Mouse (Mus musculus): ENCODE results near the gene Dtnb. TPM values are rescaled to one million over a fixed set of nuclear protein-coding genes. Genes with fewer than 3 reads are reported as not detected.
A peak's percentile ranks its signal among the peaks of the same experiment; 100 is the strongest.

Gene Dtnb
- polyA plus RNA-seq, 1 experiment from 2014 or later: 12.8 TPM

DNA sequence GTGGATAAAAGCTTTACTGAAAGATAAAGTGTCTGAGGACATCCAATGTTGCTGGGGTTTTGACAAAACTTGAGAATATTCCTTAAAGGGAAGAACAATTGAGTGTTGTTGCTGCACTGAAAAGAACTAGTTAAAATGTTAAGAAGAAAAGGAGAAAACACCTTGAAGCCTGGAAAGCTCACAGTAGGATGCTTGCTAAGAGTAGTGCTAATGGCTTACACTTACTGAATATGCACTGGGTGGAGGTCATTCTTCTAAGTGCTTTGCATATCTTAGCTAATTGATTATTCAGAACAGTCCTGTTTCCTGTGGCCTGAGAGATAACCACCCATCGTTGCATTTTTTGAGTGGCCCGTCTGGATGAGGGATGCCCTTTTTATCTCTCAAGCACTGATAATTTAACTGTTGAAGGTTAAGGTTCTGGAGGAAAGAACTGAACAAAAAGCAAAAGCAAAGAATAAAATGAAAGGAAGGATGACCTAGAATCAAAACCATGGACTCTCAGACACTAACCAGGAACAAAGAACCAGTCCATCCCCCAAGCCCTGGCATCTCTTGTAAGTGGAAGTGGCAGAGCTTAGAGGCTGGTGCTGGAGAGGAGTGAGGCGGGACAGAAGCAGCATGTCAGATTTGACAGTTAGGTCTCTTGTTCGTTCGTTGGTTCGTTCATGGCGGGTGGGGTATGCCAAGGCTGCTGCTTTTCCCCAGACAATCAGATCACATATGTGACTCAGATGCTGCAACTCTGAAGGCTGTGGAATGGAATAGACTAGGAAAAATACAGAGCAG is 166.8 kb downstream of the Dtnb start:
- no peaks in the 10 kb centered on the region for H3K27me3 ChIP-seq
- H3K4me1 ChIP-seq (replicated peaks): peaks cover 8% of the 10 kb centered on the region
- H3K27ac ChIP-seq: no peak overlapping the region
- H3K9me3 ChIP-seq (replicated peaks): no peaks in the 10 kb centered on the region
- no peak overlapping the region for H3K4me3 ChIP-seq
- no peak overlapping the region for H3K9ac ChIP-seq
- no peak for ATAC-seq (replicated peaks; ENCODE audit: insufficient number of reproducible peaks, insufficient read depth, low FRiP score, low read depth)
- 23% methylated on average over 7 of the region's 7 CpGs for WGBS
- H3K4me2 ChIP-seq: no peak overlapping the region
- no peaks in the 10 kb centered on the region for H3K36me3 ChIP-seq

DNA sequence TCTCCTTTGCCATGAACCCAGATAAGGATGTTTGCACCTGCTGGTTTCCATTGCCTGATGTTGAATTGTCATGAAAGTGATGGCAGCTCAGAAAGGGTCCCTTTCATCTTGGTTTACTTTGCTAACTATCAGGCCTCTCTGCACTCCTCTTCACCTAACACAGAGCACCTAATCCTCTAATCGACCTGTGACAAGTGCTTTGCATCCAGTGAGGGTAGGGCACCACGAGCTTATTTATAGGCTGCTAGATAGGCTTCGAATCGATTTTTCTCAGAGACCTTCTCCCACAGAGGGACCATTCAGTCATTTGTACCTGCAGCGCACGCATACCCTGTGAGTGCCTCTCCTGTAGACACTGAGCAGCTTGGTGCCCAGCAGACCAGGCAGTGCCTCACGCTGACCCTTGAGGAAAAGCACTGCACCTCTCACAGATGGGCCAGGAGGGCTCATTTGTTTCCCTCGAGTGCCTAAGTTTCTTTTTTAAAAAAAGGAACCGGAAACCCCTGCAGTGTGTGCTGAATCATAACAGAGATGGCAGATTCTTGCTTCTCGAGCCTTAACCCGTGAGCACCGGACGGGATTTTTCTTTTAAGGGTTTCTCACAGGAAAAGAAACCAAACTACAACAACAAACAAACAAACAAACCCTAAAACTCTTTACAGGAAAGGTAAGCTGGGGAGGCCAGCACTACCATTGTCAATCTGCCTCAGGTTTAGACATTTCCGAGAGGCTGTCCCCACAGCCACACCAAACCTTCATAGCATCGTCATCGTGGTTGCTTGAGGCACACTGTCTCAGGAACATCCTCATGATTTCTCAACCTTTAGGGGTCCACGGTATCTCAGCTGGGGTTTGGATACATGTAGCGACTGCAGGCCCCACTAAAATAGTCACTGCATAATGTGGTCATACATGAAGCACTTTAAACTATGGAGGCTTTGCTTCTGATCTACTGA is 167.8 kb downstream of the Dtnb start:
- H3K9ac ChIP-seq: no peak overlapping the region
- no peak overlapping the region for H3K4me3 ChIP-seq
- WGBS: 61% methylated on average over 18 of the region's 18 CpGs
- H3K27me3 ChIP-seq: no peaks in the 10 kb centered on the region
- H3K36me3 ChIP-seq: no peaks in the 10 kb centered on the region
- peaks cover 8% of the 10 kb centered on the region for H3K4me1 ChIP-seq (replicated peaks)
- no peak overlapping the region for H3K4me2 ChIP-seq
- no peak overlapping the region for H3K27ac ChIP-seq
- no peaks in the 10 kb centered on the region for H3K9me3 ChIP-seq (replicated peaks)
- ATAC-seq (replicated peaks; ENCODE audit: insufficient number of reproducible peaks, insufficient read depth, low FRiP score, low read depth): no peak

DNA sequence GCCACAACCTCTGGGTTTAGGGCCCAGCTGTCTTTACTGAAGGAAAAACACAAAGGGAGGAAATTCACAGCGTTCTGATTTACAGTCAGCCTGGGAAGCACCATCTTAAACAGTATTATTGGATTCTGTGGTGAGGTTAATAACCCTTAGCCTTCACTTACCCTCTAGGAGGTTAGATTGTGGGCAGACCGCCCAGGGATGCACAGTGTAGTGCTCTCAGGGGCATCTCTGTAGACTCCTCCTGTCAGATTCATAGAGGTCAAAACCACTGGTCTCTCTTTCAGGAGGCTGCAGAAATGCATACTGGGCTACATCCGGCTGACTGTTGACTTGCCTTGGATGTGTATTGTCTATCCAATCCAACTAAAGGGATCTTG is 168.5 kb downstream of the Dtnb start:
- Histone ChIP-seq H3K27ac (no peak overlapping the region), H3K27me3 (no peaks in the 10 kb centered on the region), H3K9me3 (replicated peaks) (no peaks in the 10 kb centered on the region), H3K9ac (no peak overlapping the region), H3K4me3 (no peak overlapping the region), H3K4me1 (replicated peaks) (peaks cover 8% of the 10 kb centered on the region), H3K4me2 (no peak overlapping the region), H3K36me3 (no peaks in the 10 kb centered on the region)
- no peak for ATAC-seq (replicated peaks; ENCODE audit: insufficient number of reproducible peaks, insufficient read depth, low FRiP score, low read depth)
- WGBS: 76% methylated on average over 3 of the region's 3 CpGs

DNA sequence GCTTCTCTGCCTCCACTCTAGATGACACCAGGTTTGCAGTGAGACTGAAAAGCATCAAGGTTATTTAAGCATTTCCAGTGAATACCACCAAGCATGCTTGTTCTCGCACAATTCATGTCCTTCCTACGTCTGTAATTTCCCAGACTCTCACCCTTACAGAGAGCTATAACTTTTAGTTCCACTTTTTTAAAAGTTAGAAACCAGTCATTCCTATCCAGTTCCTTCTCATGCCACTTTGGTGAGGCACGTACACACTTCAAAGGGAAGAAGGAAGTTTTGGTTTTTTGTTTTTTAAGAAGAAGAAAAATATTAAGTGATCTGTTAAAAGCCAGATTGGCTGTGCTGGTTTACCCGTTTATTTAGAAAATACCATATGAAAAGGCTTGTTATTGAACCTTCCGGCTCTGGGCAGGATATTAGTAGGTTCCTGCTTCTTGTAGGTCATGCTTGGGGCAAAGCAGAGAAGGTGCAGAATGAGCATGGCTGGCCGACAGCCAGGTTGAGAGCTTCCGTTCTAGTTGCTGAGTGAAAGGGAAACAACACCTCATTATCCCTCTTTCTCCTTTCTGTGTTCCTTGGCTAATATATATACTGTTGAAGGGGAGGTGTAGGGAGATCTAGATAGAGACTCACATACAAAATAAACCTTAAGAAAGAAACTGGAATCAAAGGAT is 173.4 kb downstream of the Dtnb start:
- Histone ChIP-seq H3K4me2 (no peak overlapping the region), H3K4me1 (replicated peaks) (peaks cover 7% of the 10 kb centered on the region), H3K36me3 (no peaks in the 10 kb centered on the region), H3K27ac (no peak overlapping the region), H3K9ac (no peak overlapping the region), H3K4me3 (no peak overlapping the region), H3K9me3 (replicated peaks) (no peaks in the 10 kb centered on the region), H3K27me3 (no peaks in the 10 kb centered on the region)
- 49% methylated on average over 7 of the region's 7 CpGs for WGBS
- ATAC-seq (replicated peaks; ENCODE audit: insufficient number of reproducible peaks, insufficient read depth, low FRiP score, low read depth): no peak

DNA sequence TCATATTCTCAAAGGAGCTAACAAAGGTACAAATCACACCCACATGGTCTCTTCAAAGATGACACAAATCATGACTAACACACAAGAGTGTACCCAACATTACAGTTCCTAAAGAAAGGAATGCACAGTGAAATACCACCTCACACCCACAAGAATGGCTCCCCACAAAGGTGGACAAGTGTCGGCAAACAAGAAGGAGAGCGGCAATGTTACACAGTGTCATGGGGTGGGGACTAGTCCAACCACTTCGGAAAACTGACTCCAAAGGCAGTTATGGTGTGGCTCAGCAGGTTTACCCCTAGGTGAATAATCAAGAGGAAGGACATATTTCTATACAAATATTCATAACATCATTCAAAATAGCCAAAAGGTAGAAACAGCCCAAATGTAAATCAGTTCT is 174.2 kb downstream of the Dtnb start:
- no peak overlapping the region for H3K27ac ChIP-seq
- H3K36me3 ChIP-seq: no peaks in the 10 kb centered on the region
- no peaks in the 10 kb centered on the region for H3K27me3 ChIP-seq
- no peak overlapping the region for H3K9ac ChIP-seq
- no peak for ATAC-seq (replicated peaks; ENCODE audit: insufficient number of reproducible peaks, insufficient read depth, low FRiP score, low read depth)
- no peaks in the 10 kb centered on the region for H3K9me3 ChIP-seq (replicated peaks)
- no peak overlapping the region for H3K4me3 ChIP-seq
- H3K4me1 ChIP-seq (replicated peaks): peaks cover 7% of the 10 kb centered on the region
- H3K4me2 ChIP-seq: no peak overlapping the region
- 83% methylated on average over 3 of the region's 3 CpGs for WGBS

DNA sequence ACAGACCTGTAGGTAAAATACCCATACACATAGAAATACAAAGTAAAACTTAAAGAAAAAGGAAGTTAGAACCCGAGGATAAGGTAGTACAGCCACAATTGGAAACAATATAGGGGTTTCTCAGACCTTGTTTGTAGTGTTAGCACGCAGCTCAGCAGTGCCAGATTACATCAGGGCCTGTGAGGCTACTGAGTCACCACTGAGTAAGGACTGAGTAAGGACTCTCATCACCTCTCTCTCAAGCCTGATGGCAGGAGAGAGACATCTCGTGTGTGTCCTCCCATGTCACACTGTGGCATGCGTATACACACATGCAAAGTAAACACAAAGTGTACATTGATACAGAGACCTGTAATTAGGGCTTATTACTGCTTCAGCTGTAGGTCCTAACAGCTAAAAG is 175.4 kb downstream of the Dtnb start:
- Histone ChIP-seq H3K9me3 (replicated peaks) (no peaks in the 10 kb centered on the region), H3K4me2 (no peak overlapping the region), H3K27me3 (no peaks in the 10 kb centered on the region), H3K4me3 (no peak overlapping the region), H3K4me1 (replicated peaks) (peaks cover 7% of the 10 kb centered on the region), H3K36me3 (no peaks in the 10 kb centered on the region), H3K9ac (no peak overlapping the region), H3K27ac (no peak overlapping the region)
- no peak for ATAC-seq (replicated peaks; ENCODE audit: insufficient number of reproducible peaks, insufficient read depth, low FRiP score, low read depth)
- WGBS: 78% methylated on average over 4 of the region's 4 CpGs

DNA sequence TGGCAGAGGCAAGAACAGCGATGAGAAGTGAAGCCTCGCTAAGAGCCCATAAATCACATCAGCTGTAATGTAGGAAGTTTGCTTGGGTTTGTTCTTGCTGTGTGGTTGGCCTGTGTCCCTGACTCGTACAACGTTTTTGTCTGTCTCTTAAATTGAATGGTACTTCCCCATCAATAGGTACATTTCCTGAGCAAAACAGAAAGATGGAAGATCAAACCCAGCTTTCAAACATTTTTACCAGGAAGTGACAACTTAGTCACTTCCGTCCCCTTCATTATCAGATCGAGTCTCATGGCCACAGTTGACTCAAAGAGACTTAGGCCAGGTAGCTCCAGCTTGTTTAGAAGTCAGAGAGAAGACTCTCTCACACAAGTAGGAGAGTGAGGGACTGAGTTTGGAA is 183.3 kb downstream of the Dtnb start:
- 74% methylated on average over 6 of the region's 6 CpGs for WGBS
- no peaks in the 10 kb centered on the region for H3K27me3 ChIP-seq
- H3K4me3 ChIP-seq: no peak overlapping the region
- H3K9me3 ChIP-seq (replicated peaks): no peaks in the 10 kb centered on the region
- H3K4me1 ChIP-seq (replicated peaks): no peaks in the 10 kb centered on the region
- no peak overlapping the region for H3K9ac ChIP-seq
- ATAC-seq (replicated peaks; ENCODE audit: insufficient number of reproducible peaks, insufficient read depth, low FRiP score, low read depth): no peak
- H3K36me3 ChIP-seq: no peaks in the 10 kb centered on the region
- no peak overlapping the region for H3K27ac ChIP-seq
- H3K4me2 ChIP-seq: no peak overlapping the region

DNA sequence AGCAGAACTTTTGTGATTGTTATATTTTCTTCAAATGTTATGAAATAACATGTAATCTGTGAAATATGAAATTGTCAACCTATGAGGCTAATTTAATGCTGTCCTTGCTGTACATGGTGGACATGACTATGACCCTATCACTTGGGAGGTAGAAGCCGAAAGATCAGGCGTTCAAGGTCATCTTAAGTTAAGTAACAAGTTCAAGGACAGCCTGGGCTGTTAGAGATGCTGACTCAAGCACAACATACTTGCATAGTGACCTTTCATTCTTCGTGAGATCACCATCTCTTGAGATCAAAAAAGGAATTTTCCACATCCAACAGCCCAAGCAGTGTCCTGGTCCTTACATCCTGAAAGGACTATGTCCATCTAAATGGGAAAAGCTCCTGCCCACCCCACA is 184.0 kb downstream of the Dtnb start:
- no peak overlapping the region for H3K4me2 ChIP-seq
- no peak for ATAC-seq (replicated peaks; ENCODE audit: insufficient number of reproducible peaks, insufficient read depth, low FRiP score, low read depth)

DNA sequence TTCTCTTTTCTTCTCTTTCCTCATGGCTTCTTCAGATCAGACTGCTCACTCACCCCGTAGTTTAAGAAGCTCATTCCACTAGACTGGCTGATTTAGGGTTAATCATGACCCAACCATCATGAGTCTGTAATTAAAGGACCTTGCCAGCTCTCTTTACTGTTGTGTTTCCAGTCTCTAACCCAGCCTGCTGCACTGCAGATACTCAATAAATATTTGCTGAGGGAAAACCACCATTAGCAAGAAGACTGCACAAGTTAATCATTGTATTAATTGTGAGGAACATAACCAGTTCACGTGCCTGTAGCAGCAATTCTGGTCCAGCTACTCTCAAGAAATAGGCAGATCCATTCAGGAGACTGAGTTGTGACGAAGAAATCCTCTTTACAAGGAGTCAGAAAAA is 185.9 kb downstream of the Dtnb start:
- Histone ChIP-seq H3K27ac (no peak overlapping the region), H3K9me3 (replicated peaks) (no peaks in the 10 kb centered on the region), H3K4me2 (no peak overlapping the region), H3K36me3 (no peaks in the 10 kb centered on the region), H3K27me3 (no peaks in the 10 kb centered on the region), H3K9ac (no peak overlapping the region), H3K4me1 (replicated peaks) (peaks cover under 1% of the 10 kb centered on the region; the same call in 1 of the 2 replicates), H3K4me3 (no peak overlapping the region)
- no peak for ATAC-seq (replicated peaks; ENCODE audit: insufficient number of reproducible peaks, insufficient read depth, low FRiP score, low read depth)
- 87% methylated on average over 3 of the region's 3 CpGs for WGBS

More for the DNA sequence above, 184.0 kb downstream of the Dtnb start:
- Histone ChIP-seq H3K4me3 (no peak overlapping the region), H3K4me1 (replicated peaks) (no peaks in the 10 kb centered on the region), H3K36me3 (no peaks in the 10 kb centered on the region), H3K27me3 (no peaks in the 10 kb centered on the region), H3K27ac (no peak overlapping the region), H3K9me3 (replicated peaks) (no peaks in the 10 kb centered on the region), H3K9ac (no peak overlapping the region)
- WGBS: 85% methylated on average over 3 of the region's 3 CpGs

DNA sequence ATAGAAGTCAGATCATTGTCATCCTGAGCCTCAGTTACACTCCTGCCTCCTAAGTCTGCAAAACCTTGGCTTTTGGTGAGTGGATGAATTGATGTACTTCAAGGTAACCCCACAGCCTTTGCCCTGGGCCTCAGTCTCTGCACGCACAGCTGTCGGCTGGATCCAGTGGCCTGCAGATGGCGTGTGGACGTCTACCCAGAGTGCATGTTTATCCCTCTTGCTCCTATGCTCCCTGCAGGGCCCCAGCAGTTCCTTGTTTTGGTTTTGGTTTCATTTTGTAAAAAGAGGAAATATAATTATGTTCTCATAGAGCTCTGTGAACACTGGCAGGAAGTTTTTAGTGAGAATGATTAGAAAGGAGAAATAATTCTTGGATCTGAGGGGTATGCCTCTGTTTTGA is 187.2 kb downstream of the Dtnb start:
- no peak overlapping the region for H3K9ac ChIP-seq

DNA sequence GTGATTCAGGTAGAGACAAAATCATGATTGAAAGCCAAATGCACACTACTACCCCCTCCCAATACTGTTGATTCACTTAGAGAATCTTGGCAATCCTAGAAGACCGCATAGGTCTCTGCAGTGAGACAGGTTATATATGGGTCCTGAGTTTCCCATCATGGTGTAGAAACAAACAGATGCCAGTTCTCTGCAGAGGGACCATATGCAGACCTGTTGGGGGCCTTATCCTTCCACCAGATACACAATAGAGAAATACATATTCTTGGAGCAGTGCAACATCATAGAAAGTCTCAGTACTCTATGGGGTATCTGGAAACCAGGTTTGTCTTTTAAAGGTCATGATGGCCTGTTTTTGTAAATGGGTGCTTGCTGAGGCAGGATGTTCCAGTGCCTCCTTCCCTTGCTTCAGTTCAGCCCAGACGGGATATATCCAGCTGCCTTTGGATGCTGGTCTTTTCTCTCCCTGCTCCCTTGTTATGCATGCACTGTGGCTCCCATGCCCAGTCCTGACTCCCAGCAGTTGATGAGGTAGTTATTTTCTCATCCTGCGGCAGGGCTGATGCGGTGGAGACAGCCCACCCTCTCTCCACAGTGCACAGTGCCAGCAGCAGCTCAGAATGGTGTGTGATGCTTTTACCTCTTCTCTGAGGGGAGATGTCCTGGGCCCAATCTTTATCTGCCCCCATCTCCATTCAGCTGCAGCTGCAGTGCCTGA is 188.9 kb downstream of the Dtnb start:
- H3K4me3 ChIP-seq: no peak overlapping the region
- H3K27ac ChIP-seq: no peak overlapping the region
- no peaks in the 10 kb centered on the region for H3K27me3 ChIP-seq
- H3K4me2 ChIP-seq: no peak overlapping the region
- 75% methylated on average over 4 of the region's 4 CpGs for WGBS
- peaks cover 18% of the 10 kb centered on the region for H3K4me1 ChIP-seq (replicated peaks)
- H3K9ac ChIP-seq: no peak overlapping the region
- no peaks in the 10 kb centered on the region for H3K36me3 ChIP-seq
- no peak for ATAC-seq (replicated peaks; ENCODE audit: insufficient number of reproducible peaks, insufficient read depth, low FRiP score, low read depth)
- no peaks in the 10 kb centered on the region for H3K9me3 ChIP-seq (replicated peaks)

More for the DNA sequence above, 187.2 kb downstream of the Dtnb start:
- ATAC-seq (replicated peaks; ENCODE audit: insufficient number of reproducible peaks, insufficient read depth, low FRiP score, low read depth): no peak; the same call in 1 of the 2 replicates
- Histone ChIP-seq H3K27me3 (no peaks in the 10 kb centered on the region), H3K4me1 (replicated peaks) (peaks cover 13% of the 10 kb centered on the region), H3K9me3 (replicated peaks) (no peaks in the 10 kb centered on the region), H3K4me2 (no peak overlapping the region), H3K36me3 (no peaks in the 10 kb centered on the region), H3K4me3 (no peak overlapping the region), H3K27ac (peak overlapping the region; percentile 4; the same call in 1 of the 2 replicates)
- WGBS: 27% methylated on average over 4 of the region's 4 CpGs

Data from heart, embryonic 15.5 days (tissue).